Mouse (Mus musculus): ENCODE data around the gene Atpaf1.
A peak's percentile ranks its signal among the peaks of the same experiment; 100 is the strongest.

Atpaf1 gene

DNA sequence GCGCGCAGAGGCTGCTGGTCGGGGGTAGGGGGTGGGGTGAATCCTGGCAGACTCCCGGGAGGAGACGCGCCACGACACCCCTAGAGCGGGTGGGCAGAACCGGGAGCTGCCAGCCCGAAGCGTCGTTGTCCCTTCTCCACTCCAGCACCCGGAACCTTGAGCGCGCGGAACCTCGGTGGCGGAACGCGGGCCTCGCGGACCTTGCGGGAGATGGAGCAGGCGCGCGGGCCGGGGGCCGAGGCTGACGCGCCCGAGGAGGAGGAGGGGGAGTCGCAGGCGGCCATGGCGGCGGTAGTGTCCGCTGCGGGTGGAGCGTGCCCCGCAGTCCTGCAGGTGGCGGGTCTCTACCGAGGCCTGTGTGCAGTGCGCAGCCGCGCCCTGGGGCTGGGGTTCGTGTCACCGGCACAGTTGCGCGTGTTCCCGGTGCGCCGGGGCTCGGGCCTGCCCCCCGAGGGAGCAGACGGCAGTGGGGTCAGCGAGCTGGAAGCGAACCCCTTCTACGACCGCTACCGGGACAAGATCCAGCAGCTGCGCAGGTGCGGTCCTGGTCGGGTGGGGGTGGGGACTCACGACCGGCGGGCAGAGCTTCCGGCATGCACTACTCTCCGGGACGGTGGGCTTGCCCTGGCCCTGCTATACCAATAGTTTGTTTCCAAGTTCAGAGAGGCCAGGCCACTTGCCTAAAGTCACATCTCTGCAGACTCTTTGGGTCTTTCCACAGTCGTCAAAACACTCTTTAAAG is at the start of gene Atpaf1:
Atpaf1 (plus strand) TSS at position 44 of the 742 bp plus-strand sequence.
- DNase-seq = peak; percentile 85

DNA sequence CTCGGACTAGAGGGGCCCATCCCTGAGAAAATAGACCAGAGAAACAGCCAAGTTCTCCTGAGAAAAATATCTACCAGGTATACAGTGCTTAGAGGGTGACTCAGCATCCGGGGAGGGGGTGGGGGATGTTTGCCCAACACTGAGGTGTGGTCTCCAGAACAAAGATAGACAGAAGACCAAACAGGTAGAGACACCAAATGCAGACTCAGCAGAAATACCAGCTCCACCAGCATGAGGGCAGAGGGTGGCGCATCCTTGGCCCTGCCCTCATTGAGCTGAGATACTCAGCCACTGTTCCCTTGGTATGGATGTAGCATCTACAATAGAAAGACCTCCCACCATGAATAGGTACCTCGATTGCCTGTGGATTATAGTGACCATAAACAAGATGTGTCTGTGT is 49.7 kb upstream of the Atpaf1 start:
- no peak for DNase-seq

DNA sequence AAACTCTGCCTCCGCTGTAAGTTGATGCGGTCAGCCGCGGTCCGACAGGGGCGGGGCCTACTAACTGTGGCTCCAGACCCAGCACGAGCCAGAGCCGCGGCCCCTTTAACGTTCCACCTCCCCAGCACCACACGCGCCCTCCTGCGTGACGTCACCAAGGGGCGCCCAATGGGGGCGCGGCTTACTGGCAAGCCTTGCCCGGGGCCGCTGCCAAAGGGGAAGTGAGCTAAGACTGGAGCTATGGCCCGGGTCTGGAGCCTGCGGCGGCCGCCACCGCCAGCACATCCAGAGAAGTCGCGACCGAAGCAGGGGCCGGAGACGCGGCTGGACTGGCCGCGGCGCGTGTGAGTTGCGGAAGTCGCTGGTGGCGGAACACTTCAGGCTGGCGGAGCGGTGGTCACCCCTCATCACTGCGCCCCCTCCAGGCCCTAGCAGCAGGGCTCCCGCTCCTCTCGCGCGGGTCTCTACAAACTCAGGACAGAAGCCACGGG is 47.0 kb upstream of the Atpaf1 start, which contains the start of gene Efcab14:
Efcab14 (plus strand) TSS at position 194 of the 491 bp plus-strand sequence.
- DNase-seq = peak; percentile 99

DNA sequence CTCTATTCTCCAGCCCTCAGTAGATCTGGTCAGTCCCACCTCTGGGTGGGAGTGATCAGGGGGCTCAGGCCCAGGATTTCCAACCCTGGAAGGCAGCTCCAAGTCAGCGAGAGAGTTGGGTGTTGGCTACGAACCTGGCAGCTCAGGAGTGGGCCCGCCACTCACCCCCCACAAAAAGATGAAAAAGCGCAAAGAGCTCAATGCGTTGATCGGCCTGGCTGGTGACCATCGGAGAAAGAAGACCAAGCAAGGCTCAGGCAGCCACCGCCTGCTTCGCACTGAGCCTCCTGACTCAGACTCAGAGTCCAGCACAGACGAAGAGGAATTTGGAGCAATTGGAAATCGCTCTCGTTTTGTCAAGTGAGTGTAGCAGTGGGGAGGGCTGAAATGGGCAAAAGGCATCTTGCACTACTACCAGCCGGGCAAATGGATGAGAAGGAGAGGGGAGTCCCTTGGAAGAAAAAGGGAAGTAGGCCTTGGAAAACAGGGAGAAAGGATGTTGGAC is 46.1 kb upstream of the Atpaf1 start:
- DNase-seq = no peak

DNA sequence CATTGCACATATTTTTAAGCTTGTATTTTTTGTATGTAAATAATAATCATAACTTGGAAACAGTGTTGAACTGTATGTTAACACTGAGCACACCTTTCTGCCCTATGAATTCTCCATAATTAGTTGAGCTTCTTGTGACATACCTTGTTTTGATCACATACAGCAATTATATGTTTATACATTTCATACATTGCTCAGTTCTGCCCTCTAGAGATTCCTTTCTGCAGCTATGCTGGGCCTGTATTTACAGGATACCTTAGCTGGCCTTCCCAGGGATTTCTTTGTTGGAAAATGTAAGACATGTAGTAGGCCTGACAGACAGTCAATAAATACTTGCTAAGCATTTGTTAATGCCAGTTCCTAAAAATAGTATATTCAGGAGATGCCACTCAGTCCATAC is 42.0 kb upstream of the Atpaf1 start:
- DNase-seq = no peak

DNA sequence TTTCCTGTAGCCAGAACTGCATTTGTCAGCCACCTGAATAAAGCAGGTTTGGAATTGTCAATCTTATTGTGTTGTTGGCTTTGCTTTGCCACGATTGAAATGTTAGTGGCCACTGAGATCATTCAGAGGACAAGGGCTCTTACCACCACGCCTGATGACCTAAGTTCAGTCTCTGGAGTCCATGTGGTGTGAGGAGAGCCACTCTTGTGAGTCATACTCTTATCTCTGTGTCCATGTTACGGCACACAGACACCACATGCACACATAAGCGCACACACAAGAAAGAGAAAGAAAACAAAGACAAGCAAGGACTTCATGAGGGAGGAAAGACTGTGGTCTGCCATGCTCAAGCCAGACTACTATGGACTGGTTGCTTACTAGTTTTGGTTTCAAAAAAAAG is 41.5 kb upstream of the Atpaf1 start:
- DNase-seq = no peak

DNA sequence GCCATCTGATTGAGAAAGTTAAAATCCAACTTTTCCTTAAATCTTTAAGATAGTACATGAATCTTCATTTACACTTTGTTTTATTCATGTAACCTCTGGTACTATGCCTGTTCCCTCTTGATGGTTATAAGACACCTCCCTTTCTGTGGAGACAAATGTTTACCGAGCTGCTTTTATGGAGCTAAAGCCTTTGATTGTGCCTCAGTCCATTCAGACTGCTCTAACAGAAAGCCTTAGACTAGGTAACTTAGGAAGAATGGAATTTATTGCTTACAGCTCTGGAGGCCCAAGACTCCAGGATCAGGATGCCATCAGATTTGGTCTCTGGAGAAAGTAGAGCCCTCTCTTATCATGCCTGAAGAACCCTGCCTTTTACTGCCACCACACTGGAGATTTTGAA is 36.4 kb upstream of the Atpaf1 start:
- no peak for DNase-seq

DNA sequence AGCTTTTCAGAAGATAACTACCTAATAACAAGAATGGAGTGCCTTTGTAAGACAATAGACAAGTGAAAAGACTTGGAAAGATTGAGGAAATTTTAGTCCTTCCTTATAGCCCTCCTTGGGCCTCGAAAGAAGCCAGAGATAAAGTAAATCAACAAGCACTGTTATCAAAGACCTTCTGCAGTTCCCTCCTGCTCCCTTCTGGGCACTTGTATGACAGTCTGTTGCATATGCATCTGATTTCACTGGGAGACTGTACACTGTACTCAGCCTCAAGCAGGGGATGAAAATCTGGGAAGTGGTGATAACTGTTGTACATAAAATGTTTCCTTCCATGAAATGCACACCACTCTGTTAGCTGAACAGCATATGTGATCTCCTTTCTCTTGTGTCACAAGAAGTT is 35.3 kb upstream of the Atpaf1 start:
- no peak for DNase-seq

DNA sequence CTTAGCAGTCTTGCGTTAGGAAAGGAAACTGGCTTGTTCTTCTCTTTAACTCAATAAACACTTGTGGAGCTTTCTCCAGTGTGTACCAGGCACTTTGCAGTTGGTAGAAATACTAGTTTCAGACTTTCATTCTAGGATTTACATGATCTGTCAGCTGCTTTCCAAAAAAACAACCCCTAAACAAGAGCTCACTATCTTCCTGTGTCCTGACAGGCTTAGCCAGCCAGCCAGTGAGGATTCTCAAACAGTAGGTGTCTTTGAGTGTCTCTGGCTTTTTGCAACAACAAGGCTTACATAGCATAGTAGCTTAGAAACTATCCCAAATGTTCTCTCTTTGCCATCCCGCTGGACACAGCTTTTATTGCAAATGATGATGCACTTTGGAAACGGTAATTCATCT is 30.5 kb upstream of the Atpaf1 start:
- no peak for DNase-seq

DNA sequence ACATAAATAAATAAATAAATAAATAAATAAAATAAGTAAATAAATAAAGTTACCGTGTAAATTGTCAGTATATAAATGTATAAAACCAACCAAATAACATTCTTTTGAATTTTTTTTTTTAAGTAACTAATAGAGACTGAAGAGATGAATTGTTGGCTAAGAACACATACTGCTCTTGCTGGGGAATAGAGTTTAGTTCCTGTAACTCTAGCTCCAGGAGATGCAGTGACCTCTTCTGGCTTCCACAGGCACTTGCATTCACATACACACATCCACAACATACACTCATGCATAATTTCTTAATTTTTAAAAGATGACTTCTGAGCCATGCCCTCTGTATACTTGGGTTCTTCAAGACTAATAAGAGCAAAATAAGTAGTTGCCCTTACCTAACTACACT is 29.8 kb upstream of the Atpaf1 start:
- no peak for DNase-seq

DNA sequence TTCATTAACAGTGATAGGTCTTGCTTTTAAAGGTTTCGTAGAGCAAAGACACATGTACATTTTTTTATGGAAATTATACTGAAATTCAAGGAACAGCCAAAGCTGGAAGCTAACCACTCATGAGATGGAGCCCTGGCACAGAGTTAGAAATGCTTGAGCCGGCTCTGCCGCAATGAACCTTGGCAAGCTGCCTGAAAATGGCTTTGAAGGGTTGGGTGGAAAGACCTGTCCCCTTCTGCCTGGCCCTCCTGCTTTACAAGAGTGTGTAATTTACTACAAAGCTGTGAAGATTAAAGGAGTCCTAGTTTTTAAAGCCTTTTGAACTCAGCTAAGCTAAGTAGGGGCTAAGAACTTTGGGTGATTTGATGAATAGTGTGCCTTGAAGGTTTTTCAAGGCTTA is 23.4 kb upstream of the Atpaf1 start:
- DNase-seq = peak; percentile 77

DNA sequence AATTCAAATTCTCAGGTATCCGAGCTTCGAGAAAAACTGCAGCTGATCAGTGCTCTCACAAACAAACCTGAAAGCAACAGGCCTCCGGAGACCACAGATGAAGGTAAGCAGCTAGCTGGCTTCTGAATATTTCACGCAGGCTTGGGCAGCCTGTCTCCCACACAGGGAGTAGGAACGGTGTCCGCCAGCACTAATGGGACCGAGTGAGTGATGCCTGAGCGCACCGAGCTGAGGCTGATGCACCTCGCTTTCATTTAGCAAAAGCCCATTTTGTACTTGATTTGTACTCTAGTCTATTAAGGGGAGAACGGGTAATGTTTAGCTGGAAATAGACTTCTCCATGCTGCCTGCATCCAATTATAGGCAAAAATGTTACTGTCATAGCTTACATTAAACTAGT is 20.0 kb upstream of the Atpaf1 start:
- no peak for DNase-seq

DNA sequence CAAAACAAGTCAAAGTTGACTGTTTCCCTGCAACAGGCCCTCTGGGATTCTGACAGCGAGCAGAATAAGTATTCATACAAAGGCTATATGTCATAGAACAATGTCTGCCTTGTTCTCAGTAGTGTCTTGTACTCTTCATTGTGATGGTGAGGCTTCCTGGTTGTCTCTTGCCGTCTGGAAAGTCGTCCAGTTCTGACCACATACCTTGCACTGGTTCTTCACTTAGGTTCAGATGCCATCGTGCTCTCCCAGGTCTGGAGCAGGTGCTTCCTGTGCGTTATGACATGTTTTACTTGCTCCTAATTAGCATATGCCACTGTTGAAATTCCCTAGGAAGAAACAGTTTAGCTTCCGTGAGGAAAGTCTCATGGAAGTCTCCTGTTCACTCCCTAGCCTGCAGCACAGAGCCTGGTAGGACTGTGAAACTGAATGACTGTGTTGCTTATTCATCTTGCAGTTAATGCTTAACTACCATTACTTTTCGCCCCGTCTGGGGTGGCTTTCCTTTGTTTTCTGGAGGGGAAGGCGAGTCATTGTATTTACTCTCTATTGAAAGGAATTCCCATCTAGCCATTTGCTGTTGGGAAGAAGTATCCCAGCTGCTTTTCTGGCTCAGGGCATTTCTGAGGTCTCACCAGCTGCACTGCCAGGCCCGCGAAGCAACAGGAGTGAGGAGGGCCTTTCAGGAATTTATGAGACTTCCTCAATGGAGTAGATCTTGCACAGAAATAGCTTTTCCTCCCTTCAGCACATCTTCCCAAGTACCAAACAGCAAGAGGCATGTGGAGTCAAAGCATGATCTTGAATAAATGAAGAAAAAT is 16.8 kb upstream of the Atpaf1 start:
- no peak for DNase-seq

DNA sequence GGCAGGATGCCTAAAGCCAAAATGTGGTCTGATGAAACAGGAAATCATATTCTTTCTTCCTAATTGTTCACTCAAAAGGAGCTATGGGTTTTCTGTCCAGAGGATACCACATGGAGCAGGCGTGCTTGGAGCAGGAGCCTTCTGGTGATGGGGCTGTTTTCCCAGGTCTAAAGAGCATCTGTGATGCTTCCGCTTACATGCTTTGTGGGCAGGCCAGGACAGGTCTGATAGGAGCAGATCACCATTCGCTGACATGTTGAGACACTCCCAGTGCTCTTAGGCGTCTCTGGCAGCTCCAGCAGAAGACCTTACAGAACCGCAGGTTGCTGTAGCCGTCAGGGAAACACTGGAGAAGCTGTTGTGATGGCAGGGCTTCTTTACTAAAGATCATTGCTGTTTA is 9.6 kb upstream of the Atpaf1 start:
- no peak for DNase-seq

DNA sequence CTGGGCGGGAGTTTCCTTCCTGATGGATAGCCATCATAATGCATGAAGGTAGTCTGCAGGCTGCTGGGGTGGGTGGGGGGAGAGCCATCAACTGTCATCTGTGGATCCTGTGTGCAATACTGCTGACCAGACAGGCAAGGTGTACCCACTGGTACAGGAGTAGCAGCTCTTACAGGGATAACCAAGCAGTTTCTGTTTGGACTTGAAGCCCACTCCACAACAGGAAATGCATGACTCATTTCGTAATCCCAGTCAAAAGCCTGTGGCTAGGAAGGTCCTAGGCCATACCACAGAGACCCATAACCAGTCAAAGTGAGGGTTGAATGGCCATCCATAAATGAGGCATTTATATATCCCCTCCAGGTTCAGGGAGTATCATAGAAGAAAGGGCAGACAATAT is 7.0 kb upstream of the Atpaf1 start:
- no peak for DNase-seq

DNA sequence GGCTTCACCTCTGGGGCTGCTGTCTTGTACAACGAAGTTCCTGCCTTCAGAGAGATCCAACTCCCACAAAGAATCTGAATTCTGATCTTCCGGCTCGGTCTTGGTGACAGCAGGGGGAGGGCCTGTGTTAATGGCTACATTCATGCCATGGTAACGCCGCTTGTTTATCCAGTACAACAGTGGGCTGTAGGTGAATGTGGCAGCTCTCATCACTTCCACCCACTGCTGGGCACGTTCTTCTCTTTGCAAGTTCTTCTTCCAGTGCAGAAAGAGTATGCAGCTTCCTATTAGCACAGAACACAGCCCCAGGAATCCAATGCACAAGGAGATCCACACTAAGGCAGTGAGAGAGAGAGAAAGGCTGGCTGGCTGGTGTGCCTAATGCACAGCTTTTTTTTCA is 4.3 kb upstream of the Atpaf1 start:
- no peak for DNase-seq

DNA sequence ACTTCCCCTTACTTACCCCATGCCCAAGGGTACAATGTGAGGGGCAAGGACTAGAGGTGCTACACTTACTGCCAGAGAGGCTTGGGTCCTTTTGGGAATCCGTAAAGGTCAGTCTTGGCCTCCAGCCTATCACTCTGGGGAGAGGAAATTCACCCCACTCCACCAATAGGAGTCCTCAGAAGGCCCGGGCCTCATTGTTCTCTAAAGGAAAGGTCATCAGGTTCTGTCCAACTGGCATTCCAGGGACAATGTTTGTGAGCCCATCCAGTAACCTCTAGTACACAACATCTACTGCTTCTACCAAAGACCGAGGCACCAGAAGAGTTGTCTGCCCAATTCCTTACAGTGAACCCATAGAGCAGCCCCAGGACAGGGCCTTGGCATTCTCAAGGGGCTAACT is 3.7 kb upstream of the Atpaf1 start, which contains the start of gene Tex38:
Tex38 (minus strand) TSS at position 101 of the 400 bp plus-strand sequence.
- DNase-seq = no peak

DNA sequence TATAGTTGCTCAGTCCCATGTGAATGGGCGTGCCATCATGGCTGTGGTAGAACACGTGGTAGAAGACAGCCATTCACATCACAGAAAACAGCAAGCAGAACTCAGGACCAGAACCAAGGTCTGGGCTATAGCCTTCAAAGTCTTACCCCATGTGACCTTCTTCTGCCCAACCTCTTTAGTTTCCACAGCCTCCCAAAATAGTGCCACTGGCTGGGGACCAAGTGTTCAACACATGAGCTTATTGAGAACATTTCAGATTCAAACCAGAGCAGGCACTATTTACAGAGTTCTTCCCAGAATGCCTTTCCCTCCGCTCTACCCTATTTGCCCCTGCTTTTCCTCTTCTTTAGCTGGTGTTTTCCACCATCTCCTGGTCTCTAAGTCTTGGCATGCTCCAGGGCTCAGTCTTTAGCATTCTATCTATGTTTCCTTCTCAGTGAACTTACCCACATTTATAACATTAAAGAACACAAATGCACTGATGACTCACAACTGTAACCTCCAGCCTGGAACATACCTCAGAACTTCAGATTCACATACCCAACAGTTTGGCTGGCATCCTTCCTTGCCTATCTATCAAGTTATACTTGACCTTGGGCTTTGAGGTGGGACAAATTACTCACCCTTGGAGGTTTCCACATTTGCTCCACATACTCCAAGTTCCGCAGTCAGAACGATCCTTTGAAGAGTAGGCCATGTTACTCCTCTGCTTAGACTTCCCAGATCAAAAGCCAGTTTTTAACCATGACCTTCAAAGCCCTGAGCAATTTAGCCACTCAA is 2.4 kb upstream of the Atpaf1 start:
- no peak for DNase-seq

DNA sequence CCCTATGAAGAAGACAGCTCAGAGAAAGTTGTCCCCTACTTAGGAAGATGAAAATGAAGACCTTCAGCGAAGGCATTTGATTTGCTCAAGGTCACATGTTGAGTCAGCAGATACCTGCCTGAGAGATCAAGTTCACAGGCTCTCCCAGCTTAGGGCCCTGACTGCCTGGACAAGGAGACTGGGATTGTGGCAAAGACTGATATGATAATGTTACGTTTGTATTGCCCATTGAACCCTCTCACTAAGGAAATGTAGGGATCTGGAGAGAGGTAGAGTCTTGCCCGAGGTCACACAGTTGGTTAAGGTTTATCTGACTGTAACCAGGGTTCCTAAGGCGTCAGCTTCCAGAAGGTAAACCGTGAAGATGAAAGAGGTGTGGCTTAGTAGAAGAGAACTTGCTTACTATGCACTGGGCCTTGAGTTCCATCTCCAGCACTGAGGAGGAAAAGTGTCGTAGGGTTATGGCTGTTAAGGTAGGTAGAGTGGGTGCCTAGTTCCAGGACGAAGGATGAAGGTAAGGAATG is 961 bp downstream of the Atpaf1 start:
- no peak for DNase-seq

DNA sequence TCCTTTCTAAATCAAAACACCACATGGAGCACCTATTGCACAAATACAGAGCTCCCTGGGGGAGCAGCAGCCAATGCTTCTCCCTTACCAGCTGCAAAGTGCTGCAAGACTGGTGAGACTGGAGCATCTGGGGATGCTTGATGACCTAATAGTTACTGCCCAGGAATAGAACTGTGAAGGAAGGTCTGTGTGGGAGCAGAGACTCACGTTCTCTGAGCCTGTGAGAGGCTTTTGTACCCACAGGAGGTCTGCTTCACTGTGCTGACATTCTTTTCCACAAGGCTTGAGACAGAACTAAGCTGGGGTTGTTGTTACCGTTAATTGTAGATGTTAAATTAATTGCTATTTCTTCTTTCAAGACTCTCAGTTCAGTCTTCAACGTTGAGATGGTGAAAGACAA is 6.3 kb downstream of the Atpaf1 start:
- no peak for DNase-seq

DNA sequence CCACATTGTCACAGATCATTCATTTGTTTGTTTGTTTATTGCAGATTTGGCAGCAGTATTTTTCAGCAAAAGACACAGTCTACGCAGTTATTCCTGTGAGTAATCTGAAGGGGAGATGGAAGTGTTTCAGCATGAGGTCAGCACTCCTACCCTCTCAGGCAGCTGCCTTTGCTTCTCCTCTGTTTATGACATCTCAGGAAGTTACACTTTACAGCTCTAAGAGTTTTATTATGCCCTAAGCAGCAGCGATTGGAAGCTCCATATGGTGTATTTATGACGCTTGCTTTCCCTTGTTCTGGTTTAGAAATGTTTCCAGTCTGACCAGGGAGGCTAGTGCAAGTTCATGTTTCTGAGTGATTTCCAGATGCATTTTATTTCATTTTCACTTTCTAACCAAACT is 10.7 kb downstream of the Atpaf1 start:
- no peak for DNase-seq

DNA sequence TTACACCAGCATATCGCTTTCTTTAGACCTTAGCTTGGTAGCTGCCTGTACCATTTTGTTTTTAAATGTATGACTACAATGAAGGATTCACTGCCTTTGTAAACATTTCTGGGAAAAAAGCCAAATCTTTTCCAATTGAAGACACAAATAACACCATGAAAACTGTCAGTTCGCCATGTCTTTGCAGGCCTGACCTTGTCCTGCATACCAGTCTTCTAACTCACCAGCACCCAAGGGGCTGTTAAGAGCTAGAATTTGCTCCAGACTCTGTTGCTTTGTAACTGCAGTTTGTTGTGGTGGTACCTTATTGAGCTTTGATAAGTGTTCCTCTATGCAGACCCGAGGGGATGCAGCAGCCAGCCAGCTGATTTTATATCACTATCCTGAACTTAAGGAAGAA is 15.4 kb downstream of the Atpaf1 start:
- DNase-seq = no peak

DNA sequence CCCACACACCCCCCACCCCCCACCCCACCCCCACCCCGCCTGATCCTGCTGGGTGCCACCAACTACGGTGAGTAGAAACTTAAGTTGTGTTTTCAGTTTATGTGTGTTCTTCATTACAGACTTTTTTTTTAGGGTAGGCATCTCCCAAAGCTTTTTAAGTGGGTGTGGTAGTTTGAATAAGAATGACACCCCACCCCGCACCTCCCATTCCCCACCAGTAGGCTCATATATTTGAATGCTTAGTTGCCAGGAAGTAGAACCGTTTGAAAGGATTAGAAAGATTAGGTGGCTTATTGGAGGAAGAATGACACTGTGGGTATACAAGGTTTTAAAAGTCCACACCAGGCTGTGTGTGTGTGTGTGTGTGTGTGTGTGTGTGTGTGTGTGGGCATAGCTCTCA is 27.7 kb downstream of the Atpaf1 start:
- DNase-seq = no peak
